Mouse (Mus musculus) olfactory bulb, adult 2 months (tissue): Measurements from ENCODE around the gene Ror2.

Source experiments
- CTCF ChIP-seq: fragments of 200-500 bp; IDR thresholded peaks from 2 replicates; pipeline ENCODE4 v1.5.1; 2012; ENCODE audit warnings: low read depth, mild to moderate bottlenecking, low read length, moderate library complexity; ENCODE audit not compliant: insufficient read depth
- POLR2A ChIP-seq: fragments of 200-500 bp; IDR thresholded peaks from 2 replicates; pipeline ENCODE4 v1.6.1; 2012; ENCODE audit warnings: mild to moderate bottlenecking, low read depth, low read length, moderate library complexity; ENCODE audit not compliant: insufficient read depth

GRCm38 (mm10) chr13:53244151-53244550 lies 41.8 kb downstream of the Ror2 start:
- no peak for TF ChIP-seq CTCF
- no peak for TF ChIP-seq POLR2A
